Mouse (Mus musculus) gastrocnemius, postnatal 25 days (tissue): ENCODE measurements around the gene Gmnn. TPM values are rescaled to one million over a fixed set of nuclear protein-coding genes. Genes with fewer than 3 reads are reported as not detected.

Source experiments
- DNase-seq: peaks from one replicate; pipeline ENCODE4 v3.0.0; 2022
- total RNA-seq, 2 experiments: library from RNA; stranded (reverse); gene quantifications; 1 replicate in 1 of 2; 2 replicates in 1 of 2; pipeline ENCODE4 v1.2.3; 2021

Gmnn gene
- total RNA-seq, 2 experiments from 2014 or later = 2.3 to 4.9 TPM

- DNase-seq = no peak
These were observed 680 bp downstream of the Gmnn start for GRCm38 (mm10) chr13:24761083-24761402.

- DNase-seq = no peak
These were observed 1.3 kb downstream of the Gmnn start for GRCm38 (mm10) chr13:24760351-24760870.

GRCm38 (mm10) chr13:24759451-24759850, 2.3 kb downstream of the Gmnn start:
- no peak for DNase-seq

GRCm38 (mm10) chr13:24757820-24758564, 3.7 kb downstream of the Gmnn start:
- DNase-seq = no peak

GRCm38 (mm10) chr13:24756756-24757155, 5.0 kb downstream of the Gmnn start:
- no peak for DNase-seq

- no peak for DNase-seq
These were observed 10.3 kb downstream of the Gmnn start for GRCm38 (mm10) chr13:24751396-24751795.

GRCm38 (mm10) chr13:24750807-24751206, 10.9 kb downstream of the Gmnn start:
- no peak for DNase-seq

- no peak for DNase-seq
These were observed 13.9 kb downstream of the Gmnn start for GRCm38 (mm10) chr13:24747823-24748222.

GRCm38 (mm10) chr13:24741028-24741427, 20.7 kb downstream of the Gmnn start, which contains the start of gene Armh2:
Gene Armh2, plus strand, starts transcription at chr13:24741232.
- no peak for DNase-seq

- DNase-seq = no peak
These were observed 26.1 kb downstream of the Gmnn start for GRCm38 (mm10) chr13:24735608-24736131.

GRCm38 (mm10) chr13:24734502-24734901, 27.2 kb downstream of the Gmnn start:
- no peak for DNase-seq

GRCm38 (mm10) chr13:24729128-24729527, 32.6 kb downstream of the Gmnn start:
- DNase-seq = no peak

GRCm38 (mm10) chr13:24724395-24724759, 37.3 kb downstream of the Gmnn start:
- DNase-seq = no peak

GRCm38 (mm10) chr13:24723699-24724394, 37.9 kb downstream of the Gmnn start:
- DNase-seq = no peak

- DNase-seq = no peak
These were observed 40.2 kb downstream of the Gmnn start for GRCm38 (mm10) chr13:24721502-24721901.

- no peak for DNase-seq
These were observed 44.0 kb downstream of the Gmnn start for GRCm38 (mm10) chr13:24717677-24718076.

GRCm38 (mm10) chr13:24716441-24716840, 45.3 kb downstream of the Gmnn start:
- DNase-seq = no peak

- DNase-seq = no peak
These were observed 46.1 kb downstream of the Gmnn start for GRCm38 (mm10) chr13:24715601-24716000.

GRCm38 (mm10) chr13:24714360-24714885, 47.3 kb downstream of the Gmnn start:
- no peak for DNase-seq

GRCm38 (mm10) chr13:24713434-24714000, 48.2 kb downstream of the Gmnn start:
- DNase-seq = peak; percentile 74

- no peak for DNase-seq
These were observed 49.1 kb downstream of the Gmnn start for GRCm38 (mm10) chr13:24712581-24713130.

- no peak for DNase-seq
These were observed 50.8 kb downstream of the Gmnn start for GRCm38 (mm10) chr13:24710968-24711367.
